Mouse (Mus musculus) spleen, adult 2 months (tissue): ENCODE results near the gene Cga.

Experiments used
- CTCF ChIP-seq: fragments of 200-500 bp; IDR thresholded peaks from 2 replicates; pipeline ENCODE4 v1.5.1; 2011; ENCODE audit warnings: mild to moderate bottlenecking, inconsistent platforms; ENCODE audit not compliant: insufficient read depth, insufficient read length, insufficient replicate concordance; ENCODE audit errors: extremely low read depth
- POLR2A ChIP-seq: fragments of 200-500 bp; IDR thresholded peaks from 2 replicates; pipeline ENCODE4 v1.6.1; 2011; ENCODE audit warnings: low read depth, low read length, inconsistent platforms

DNA sequence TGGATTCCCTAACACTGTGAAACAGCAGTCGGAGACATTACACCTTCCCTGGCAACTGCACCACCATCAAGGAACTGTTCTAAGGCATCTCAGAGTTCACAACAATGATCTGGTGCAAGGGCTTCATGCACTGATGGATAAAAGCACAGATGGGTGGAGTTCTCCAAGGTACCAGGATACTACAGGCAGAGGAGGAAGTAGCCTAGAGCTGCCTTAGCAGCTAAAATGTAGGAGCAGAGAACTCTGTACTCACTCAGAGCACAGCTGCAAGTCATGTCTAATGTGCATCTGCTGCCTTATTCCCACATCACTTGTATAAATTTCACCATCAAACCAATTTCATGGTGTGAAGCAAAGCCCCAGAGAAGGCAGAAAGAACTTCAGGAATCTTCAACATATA is 49.7 kb upstream of the Cga start:
- TF ChIP-seq CTCF (no peak), POLR2A (no peak)
